9 mouse cellular contexts compared by ENCODE assay signal in genomic region chr6:112245639-112246038, GRCm38 (mm10). TPM values are rescaled to one million over a fixed set of nuclear protein-coding genes. Genes with fewer than 3 reads are reported as not detected.
DNase-seq lines count a peak whose midpoint lies in the region; ATAC-seq lines count a peak whose summit lies in the region.
"Had no signal": no experiment of that assay in that cellular context is flagged by ENCODE, and none has a peak within 500 bp of the region (broad histone marks: within the 10 kb centered on the region; RNA-seq: fewer than 3 reads in every experiment).

No protein-coding gene starts in this region.

- no peaks in the 10 kb centered on the region for H3K9me3 ChIP-seq in forebrain, embryonic 15.5 days
- H3K9me3 ChIP-seq in forebrain, embryonic 10.5 days, result no peaks in the 10 kb centered on the region
- H3K9me3 ChIP-seq in hindbrain, embryonic 16.5 days (ENCODE audit: control insufficient read depth, low read length), result no peaks in the 10 kb centered on the region
- no peaks in the 10 kb centered on the region for H3K9me3 ChIP-seq in liver, embryonic 16.5 days (replicated peaks; ENCODE audit: control insufficient read depth, low read length)
- no peaks in the 10 kb centered on the region for H3K9me3 ChIP-seq in stomach, embryonic 16.5 days (replicated peaks; ENCODE audit: control insufficient read depth, low read length)
- H3K9me3 ChIP-seq: liver, embryonic 15.5 days had no signal

- DNase-seq in forebrain, embryonic 10.5 days (ENCODE audit: extremely low spot score, low spot score), result no peak
- DNase-seq in adrenal gland, adult 18-20 months (ENCODE audit: low spot score in 2 of 2), result peak; percentile 68 to 82
- peak; percentile 8 to 32 for DNase-seq in gastrocnemius, adult 8-10 months (ENCODE audit: low spot score in 2 of 2)
- DNase-seq in thymus, postnatal 14 days, result no peak

- H3K4me3 ChIP-seq in forebrain, embryonic 15.5 days, result no peak overlapping the region
- no peak overlapping the region for H3K4me3 ChIP-seq in forebrain, embryonic 10.5 days
- H3K4me3 ChIP-seq in hindbrain, embryonic 16.5 days (ENCODE audit: low read length), result no peak overlapping the region
- H3K4me3 ChIP-seq in liver, embryonic 16.5 days (ENCODE audit: low read depth, low read length), result no peak overlapping the region
- H3K4me3 ChIP-seq in stomach, embryonic 16.5 days (replicated peaks; ENCODE audit: low read length), result no peak overlapping the region
- H3K4me3 ChIP-seq: liver, embryonic 15.5 days had no signal

- H3K9ac ChIP-seq in forebrain, embryonic 15.5 days (replicated peaks), result no peak overlapping the region
- no peak overlapping the region for H3K9ac ChIP-seq in hindbrain, embryonic 16.5 days (ENCODE audit: low read depth, low read length)
- no peak overlapping the region for H3K9ac ChIP-seq in liver, embryonic 16.5 days (ENCODE audit: low read depth, low read length)
- no peak overlapping the region for H3K9ac ChIP-seq in stomach, embryonic 16.5 days (ENCODE audit: low read length)
- H3K9ac ChIP-seq: liver, embryonic 15.5 days had no signal

- no peaks in the 10 kb centered on the region for H3K36me3 ChIP-seq in forebrain, embryonic 15.5 days
- H3K36me3 ChIP-seq in forebrain, embryonic 10.5 days (replicated peaks), result no peaks in the 10 kb centered on the region
- H3K36me3 ChIP-seq in hindbrain, embryonic 16.5 days (ENCODE audit: control insufficient read depth, insufficient read depth, low read length), result no peaks in the 10 kb centered on the region
- no peaks in the 10 kb centered on the region for H3K36me3 ChIP-seq in liver, embryonic 16.5 days (ENCODE audit: control insufficient read depth, insufficient read depth)
- no peaks in the 10 kb centered on the region for H3K36me3 ChIP-seq in stomach, embryonic 16.5 days (ENCODE audit: control insufficient read depth, insufficient read depth, low read length)
- H3K36me3 ChIP-seq: liver, embryonic 15.5 days had no signal

- H3K27me3 ChIP-seq in forebrain, embryonic 15.5 days, result no peaks in the 10 kb centered on the region
- H3K27me3 ChIP-seq in forebrain, embryonic 10.5 days (ENCODE audit: poor library complexity, severe bottlenecking), result no peaks in the 10 kb centered on the region
- no peaks in the 10 kb centered on the region for H3K27me3 ChIP-seq in hindbrain, embryonic 16.5 days (replicated peaks; ENCODE audit: control insufficient read depth, insufficient read depth, low read length)
- H3K27me3 ChIP-seq in liver, embryonic 16.5 days (ENCODE audit: control insufficient read depth, insufficient read depth, low read depth, low read length), result no peaks in the 10 kb centered on the region
- H3K27me3 ChIP-seq in stomach, embryonic 16.5 days (ENCODE audit: control insufficient read depth, insufficient read depth, low read length), result no peaks in the 10 kb centered on the region
- H3K27me3 ChIP-seq: liver, embryonic 15.5 days had no signal

- H3K4me1 ChIP-seq in forebrain, embryonic 15.5 days, result peaks cover 8% of the 10 kb centered on the region
- no peaks in the 10 kb centered on the region for H3K4me1 ChIP-seq in forebrain, embryonic 10.5 days
- 0 out of 2 replicates have a peak, but pooled peaks cover 2% of the 10 kb centered on the region for H3K4me1 ChIP-seq in hindbrain, embryonic 16.5 days (ENCODE audit: control insufficient read depth, insufficient read depth, low read depth, low read length)
- no peaks in the 10 kb centered on the region; the same call in 1 of the 2 replicates for H3K4me1 ChIP-seq in liver, embryonic 16.5 days (ENCODE audit: control insufficient read depth, low read depth, low read length)
- peaks cover 6% of the 10 kb centered on the region; the same call in 1 of the 2 replicates for H3K4me1 ChIP-seq in stomach, embryonic 16.5 days (ENCODE audit: control insufficient read depth, insufficient read depth, low read length)
- H3K4me1 ChIP-seq: liver, embryonic 15.5 days had no signal

- no peak overlapping the region for H3K27ac ChIP-seq in forebrain, embryonic 15.5 days (replicated peaks)
- no peak overlapping the region for H3K27ac ChIP-seq in forebrain, embryonic 10.5 days
- H3K27ac ChIP-seq in hindbrain, embryonic 16.5 days (ENCODE audit: low read depth, low read length), result no peak overlapping the region
- H3K27ac ChIP-seq in liver, embryonic 16.5 days (ENCODE audit: low read length), result no peak overlapping the region
- no peak overlapping the region for H3K27ac ChIP-seq in stomach, embryonic 16.5 days (ENCODE audit: low read length)
- H3K27ac ChIP-seq: liver, embryonic 15.5 days had no signal

- peak; percentile 76 for ATAC-seq in forebrain, embryonic 15.5 days (replicated peaks)
- peak; percentile 87 for ATAC-seq in hindbrain, embryonic 16.5 days
- ATAC-seq in liver, embryonic 16.5 days (ENCODE audit: low read depth), result 0 out of 2 replicates have a peak, but pooled peaks have one; percentile 30
- peak; percentile 64 for ATAC-seq in stomach, embryonic 16.5 days (ENCODE audit: insufficient read depth, low FRiP score)

- no peak overlapping the region for H3K4me2 ChIP-seq in forebrain, embryonic 15.5 days (replicated peaks)
- H3K4me2 ChIP-seq in hindbrain, embryonic 16.5 days (ENCODE audit: low read length), result no peak overlapping the region
- no peak overlapping the region for H3K4me2 ChIP-seq in liver, embryonic 16.5 days (ENCODE audit: low read depth, low read length)
- no peak overlapping the region for H3K4me2 ChIP-seq in stomach, embryonic 16.5 days (ENCODE audit: low read depth, low read length)
- H3K4me2 ChIP-seq: liver, embryonic 15.5 days had no signal

- 32% methylated on average over 4 of the region's 4 CpGs for WGBS in forebrain, embryonic 15.5 days
- 86% methylated on average over 4 of the region's 4 CpGs for WGBS in forebrain, embryonic 10.5 days
- WGBS in hindbrain, embryonic 16.5 days, result 41% methylated on average over 4 of the region's 4 CpGs
- 51% methylated on average over 4 of the region's 4 CpGs for WGBS in liver, embryonic 16.5 days (ENCODE audit: insufficient replicate concordance)
- WGBS in stomach, embryonic 16.5 days, result 30% methylated on average over 4 of the region's 4 CpGs

RNA-seq across cellular contexts. Expression of gene Lmcd1, which starts 27.9 kb away (rescaled TPM):
- polyA plus RNA-seq in forebrain, embryonic 15.5 days (2015; fragmentation: Nextera tagmentation; extraction: Ambion mirVana), result 14.2 and 15.3 TPM in 2 replicates
- polyA plus RNA-seq in forebrain, embryonic 10.5 days (2016; fragmentation: Nextera tagmentation; extraction: Ambion mirVana), result 1.1 and 2.3 TPM in 2 replicates
- total RNA-seq in adrenal gland, adult 18-20 months (2021), result 1 to 10 TPM; 6.4 to 7.9 TPM
- total RNA-seq in gastrocnemius, adult 8-10 months (2022), result 100 to 1,000 TPM; 105 to 136 (median 119) TPM
- 10.3 and 13.4 TPM in 2 replicates for polyA plus RNA-seq in hindbrain, embryonic 16.5 days (2015; fragmentation: Nextera tagmentation; extraction: Ambion mirVana)
- polyA plus RNA-seq in liver, embryonic 16.5 days (2015; fragmentation: Nextera tagmentation; extraction: Ambion mirVana), result 2.2 and 3.3 TPM in 2 replicates
- polyA plus RNA-seq in stomach, embryonic 16.5 days (2015; fragmentation: Nextera tagmentation; extraction: Ambion mirVana), result 15.3 and 30.2 TPM in 2 replicates

Comparison
In these comparisons a context has a peak if more than half of its experiments do, and no peak if none do; other contexts are left out.
1. ATAC-seq: peak in every context shown above with its lines; median percentile 87 in hindbrain, embryonic 16.5 days; 76 in forebrain, embryonic 15.5 days; 64 in stomach, embryonic 16.5 days; 30 in liver, embryonic 16.5 days.
2. DNase-seq: peak in adrenal gland, adult 18-20 months (2 of 2) and gastrocnemius, adult 8-10 months (2 of 2); none in forebrain, embryonic 10.5 days (single experiment) and thymus, postnatal 14 days (single experiment).